Mouse (Mus musculus) liver, embryonic 15.5 days (tissue): Measurements from ENCODE around the gene Eif2b3. TPM values are rescaled to one million over a fixed set of nuclear protein-coding genes. Genes with fewer than 3 reads are reported as not detected.
A peak's percentile ranks its signal among the peaks of the same experiment; 100 is the strongest.

Experiments used
- ATAC-seq: fragments of 200-750 bp; cut with Nextera tagmentation; 2 replicates; pipeline ENCODE4 v1.8.0; 2017; ENCODE audit warnings: moderate number of reproducible peaks, mild to moderate bottlenecking, moderate library complexity; ENCODE audit not compliant: insufficient read depth
- H3K27ac ChIP-seq: fragments of 300-500 bp; sonication (generic); replicated peaks from 2 replicates; pipeline ENCODE4 v1.5.1; 2015; ENCODE audit warnings: mild to moderate bottlenecking, inconsistent platforms
- H3K27me3 ChIP-seq: fragments of 300-500 bp; sonication (generic); 2 replicates; pipeline ENCODE4 v1.6.1; 2015; ENCODE audit warnings: mild to moderate bottlenecking, inconsistent platforms
- H3K36me3 ChIP-seq: fragments of 300-500 bp; sonication (generic); replicated peaks from 2 replicates; pipeline ENCODE4 v1.6.1; 2015; ENCODE audit warnings: moderate library complexity, mild to moderate bottlenecking, inconsistent platforms
- H3K4me1 ChIP-seq: fragments of 300-500 bp; sonication (generic); replicated peaks from 2 replicates; pipeline ENCODE4 v1.6.1; 2015; ENCODE audit warnings: inconsistent platforms
- H3K4me2 ChIP-seq: fragments of 300-500 bp; sonication (generic); 2 replicates; pipeline ENCODE4 v1.6.1; 2015; ENCODE audit warnings: moderate library complexity, mild to moderate bottlenecking, inconsistent platforms
- H3K4me3 ChIP-seq: fragments of 300-500 bp; sonication (generic); replicated peaks from 2 replicates; pipeline ENCODE4 v1.5.1; 2015; ENCODE audit warnings: mild to moderate bottlenecking, inconsistent platforms
- H3K9ac ChIP-seq: fragments of 300-500 bp; sonication (generic); 2 replicates; pipeline ENCODE4 v1.6.1; 2015; ENCODE audit warnings: moderate library complexity, mild to moderate bottlenecking, inconsistent platforms
- H3K9me3 ChIP-seq: fragments of 300-500 bp; sonication (generic); replicated peaks from 2 replicates; pipeline ENCODE4 v1.6.1; 2016; ENCODE audit warnings: inconsistent platforms
- WGBS: fragments of 180-500 bp; shearing (Covaris S2); methylation state at CpG from one replicate; pipeline ENCODE4 v1.1.7; 2015; ENCODE audit warnings: mixed read lengths; ENCODE audit not compliant: insufficient replicate concordance; 5-methylcytosine and 5-hydroxymethylcytosine counted together
- polyA plus RNA-seq: library from polyadenylated mRNA; unstranded; fragments of >200 nt; fragmentation: Nextera tagmentation; extraction: Ambion mirVana; gene quantifications from 2 replicates; pipeline ENCODE4 v1.2.1, GENCODE M21; 2015

Eif2b3 gene
- polyA plus RNA-seq, 1 experiment from 2014 or later: 22.9 TPM

- peak; percentile 2; the same call in 1 of the 2 replicates for ATAC-seq
- Histone ChIP-seq H3K36me3 (peaks cover 10% of the 10 kb centered on the region; the same call in 1 of the 2 replicates), H3K4me3 (peak overlapping the region; percentile 80), H3K27ac (no peak overlapping the region), H3K4me2 (peak overlapping the region; percentile 98), H3K27me3 (peaks cover 30% of the 10 kb centered on the region), H3K4me1 (peaks cover 47% of the 10 kb centered on the region), H3K9ac (peak overlapping the region; percentile 76), H3K9me3 (no peaks in the 10 kb centered on the region)
- WGBS: under 1% methylated on average over 42 of the region's 42 CpGs
Measured at GRCm38 (mm10) chr4:117133366-117133796, 114.2 kb downstream of the Eif2b3 start.

- peaks cover 50% of the 10 kb centered on the region for H3K4me1 ChIP-seq
- peaks cover 30% of the 10 kb centered on the region for H3K27me3 ChIP-seq
- peak within 1 kb of the TSS; percentile 98 for H3K4me2 ChIP-seq
- H3K36me3 ChIP-seq: 0 out of 2 replicates have a peak, but pooled peaks cover 4% of the 10 kb centered on the region
- H3K4me3 ChIP-seq: peak within 1 kb of the TSS; percentile 80
- H3K9me3 ChIP-seq: no peaks in the 10 kb centered on the region
- peak within 1 kb of the TSS; percentile 79 for H3K27ac ChIP-seq
- 2% methylated on average over 48 of the region's 48 CpGs for WGBS
- ATAC-seq: peak; percentile 71
- H3K9ac ChIP-seq: peak within 1 kb of the TSS; percentile 76
Measured at GRCm38 (mm10) chr4:117133817-117134600, 114.8 kb downstream of the Eif2b3 start, which contains the start of gene Plk3. Gene Plk3 (minus strand): TSS chr4:117133963.

- 25% methylated on average over 2 of the region's 2 CpGs for WGBS
- H3K9ac ChIP-seq: no peak overlapping the region
- 0 out of 2 replicates have a peak, but pooled peaks cover 4% of the 10 kb centered on the region for H3K36me3 ChIP-seq
- H3K27me3 ChIP-seq: peaks cover 30% of the 10 kb centered on the region
- H3K4me2 ChIP-seq: peak overlapping the region; percentile 98
- ATAC-seq: no peak
- H3K4me3 ChIP-seq: peak overlapping the region; percentile 80; the same call in 1 of the 2 replicates
- peaks cover 52% of the 10 kb centered on the region for H3K4me1 ChIP-seq
- H3K9me3 ChIP-seq: no peaks in the 10 kb centered on the region
- H3K27ac ChIP-seq: peak overlapping the region; percentile 79
Measured at GRCm38 (mm10) chr4:117134601-117134995, 115.4 kb downstream of the Eif2b3 start.

- Histone ChIP-seq H3K27me3 (peaks cover 28% of the 10 kb centered on the region), H3K9ac (0 out of 2 replicates have a peak overlapping the region, but pooled peaks have one; percentile 2), H3K4me1 (peaks cover 57% of the 10 kb centered on the region), H3K27ac (peak overlapping the region; percentile 79), H3K9me3 (no peaks in the 10 kb centered on the region), H3K4me3 (no peak overlapping the region), H3K4me2 (peak overlapping the region; percentile 47), H3K36me3 (no peaks in the 10 kb centered on the region)
- 14% methylated on average over 8 of the region's 8 CpGs for WGBS
- ATAC-seq: peak; percentile 72
Measured at GRCm38 (mm10) chr4:117136034-117136433, 116.8 kb downstream of the Eif2b3 start.

Other genes starting within 250 kb of the Eif2b3 start
- gene Toe1, start 211.8 kb upstream of the Eif2b3 start, polyA plus RNA-seq: 14.3 and 14.8 TPM in 2 replicates
- gene Mutyh, start 211.7 kb upstream of the Eif2b3 start, polyA plus RNA-seq: 3.0 and 3.2 TPM in 2 replicates
- gene Hpdl, start 197.7 kb upstream of the Eif2b3 start, polyA plus RNA-seq: 0.18 and 0.30 TPM in 2 replicates
- gene Zswim5, start 142.0 kb upstream of the Eif2b3 start, polyA plus RNA-seq: 0.02 and 0.05 TPM in 2 replicates
- 579 and 584 TPM in 2 replicates for gene Urod, start 25.0 kb upstream of the Eif2b3 start, polyA plus RNA-seq
- gene Hectd3, start 24.1 kb upstream of the Eif2b3 start, polyA plus RNA-seq: 8.1 and 8.3 TPM in 2 replicates
- gene Ptch2, start 76.7 kb downstream of the Eif2b3 start, polyA plus RNA-seq: 0.56 and 0.66 TPM in 2 replicates
- gene Btbd19, start 106.3 kb downstream of the Eif2b3 start, polyA plus RNA-seq: 2.9 and 3.2 TPM in 2 replicates
- 0.12 TPM in 1 of 2 replicates, not detected in the other for gene Tctex1d4, start 107.4 kb downstream of the Eif2b3 start, polyA plus RNA-seq
- gene Plk3, start 114.6 kb downstream of the Eif2b3 start, polyA plus RNA-seq: 2.5 and 3.2 TPM in 2 replicates
- 536 and 611 TPM in 2 replicates for gene Rps8, start 136.8 kb downstream of the Eif2b3 start, polyA plus RNA-seq
- gene Kif2c, start 163.2 kb downstream of the Eif2b3 start, polyA plus RNA-seq: 27.5 and 29.8 TPM in 2 replicates
- 6.7 and 9.9 TPM in 2 replicates for gene Tmem53, start 232.5 kb downstream of the Eif2b3 start, polyA plus RNA-seq
- 0.12 TPM in 1 of 2 replicates, not detected in the other for gene Armh1, start 232.7 kb downstream of the Eif2b3 start, polyA plus RNA-seq